Mouse (Mus musculus): ENCODE results near the gene Gm20547.

GRCm38 (mm10) chr17:34881166-34881565 is 676 bp downstream of the Gm20547 start:
- no peak for TF ChIP-seq CTCF (IDR thresholded peaks at IDR 0.05; ENCODE audit: low read depth, low read length)
- no peak for TF ChIP-seq POLR2A (IDR thresholded peaks at IDR 0.05; ENCODE audit: insufficient read depth, low read length)
- TF ChIP-seq EP300 (IDR thresholded peaks at IDR 0.05; ENCODE audit: insufficient read depth, low read depth, low read length) = no peak
